Mouse (Mus musculus) erythroblast, embryonic 14.5 days (primary cell): ENCODE data around the gene Vrk1.

Experiments used
- GATA1 ChIP-seq: IDR thresholded peaks from 2 replicates; pipeline ENCODE4 v1.6.1; 2012; ENCODE audit warnings: low read length, inconsistent platforms, mixed read lengths
- TAL1 ChIP-seq: IDR thresholded peaks from 3 replicates; pipeline ENCODE4 v1.6.1; 2012; ENCODE audit warnings: low read length, inconsistent platforms, mixed read lengths

- no peak for TF ChIP-seq TAL1
- TF ChIP-seq GATA1: no peak
Measured at GRCm38 (mm10) chr12:105961667-105962066, 48.4 kb upstream of the Vrk1 start.
